Mouse (Mus musculus): ENCODE measurements around the gene Spon2.

GRCm38 (mm10) chr5:33195246-33195852, 22.9 kb downstream of the Spon2 start:
- TF ChIP-seq CTCF (IDR thresholded peaks at IDR 0.05; ENCODE audit: borderline replicate concordance, insufficient read depth, low read length) (no peak), POLR2A (IDR thresholded peaks at IDR 0.05; ENCODE audit: low read depth, low read length) (no peak)

Measured in embryonic fibroblast, embryonic 13.5 days (primary cell).